Mouse (Mus musculus) myocyte (in vitro differentiated cells): ENCODE results near the gene Rab24. TPM values are rescaled to one million over a fixed set of nuclear protein-coding genes. Genes with fewer than 3 reads are reported as not detected.

Experiments
- H3K27me3 ChIP-seq: one replicate; pipeline ENCODE4 v1.6.1; 2011; ENCODE audit not compliant: control insufficient read depth, insufficient read depth, insufficient read length
- H3K36me3 ChIP-seq: one replicate; pipeline ENCODE4 v1.6.1; 2011; ENCODE audit not compliant: control insufficient read depth, insufficient read depth
- H3K4me2 ChIP-seq: one replicate; pipeline ENCODE4 v1.6.1; 2011; ENCODE audit warnings: low read depth, control low read depth
- H3K4me3 ChIP-seq: one replicate; pipeline ENCODE4 v1.5.1; 2011; ENCODE audit warnings: mild to moderate bottlenecking, control low read depth, moderate library complexity
- H3K79me2 ChIP-seq: one replicate; pipeline ENCODE4 v1.6.1; 2011; ENCODE audit not compliant: control insufficient read depth, insufficient read depth
- H3ac ChIP-seq: one replicate; pipeline ENCODE4 v1.6.1; 2011; ENCODE audit not compliant: control insufficient read depth, insufficient read length
- CEBPB ChIP-seq: IDR thresholded peaks from 2 replicates; pipeline ENCODE4 v1.6.1; 2011; ENCODE audit warnings: mild to moderate bottlenecking, moderate library complexity; ENCODE audit not compliant: poor library complexity, insufficient read depth, severe bottlenecking
- E2F4 ChIP-seq: IDR thresholded peaks from one replicate; pipeline ENCODE4 v1.6.1; 2011; ENCODE audit warnings: mild to moderate bottlenecking, control low read depth, moderate library complexity; ENCODE audit not compliant: insufficient read depth
- MAX ChIP-seq: IDR thresholded peaks from one replicate; pipeline ENCODE4 v1.6.1; 2011; ENCODE audit warnings: low read depth, mild to moderate bottlenecking, control low read depth
- MYOD1 ChIP-seq, 3 experiments: IDR thresholded peaks; one replicate each; pipeline ENCODE4 v1.6.1; 2011; ENCODE audit warnings: control low read depth in 2 of 3, low read depth in 2 of 3, mild to moderate bottlenecking in 2 of 3, moderate library complexity in 1 of 3; ENCODE audit not compliant: insufficient read length in 2 of 3, control insufficient read depth in 1 of 3
- MYOG ChIP-seq, 3 experiments: IDR thresholded peaks; one replicate each; pipeline ENCODE4 v1.6.1; 2011; ENCODE audit warnings: control low read depth in 2 of 3, low read depth in 2 of 3, mild to moderate bottlenecking in 2 of 3; ENCODE audit not compliant: insufficient read length in 2 of 3, control insufficient read depth in 1 of 3, insufficient read depth in 1 of 3
- POLR2A ChIP-seq: IDR thresholded peaks from one replicate; pipeline ENCODE4 v1.6.1; 2011; ENCODE audit warnings: low read depth, mild to moderate bottlenecking, control low read depth, moderate library complexity; ENCODE audit not compliant: insufficient read length
- POLR2AphosphoS2 ChIP-seq: IDR thresholded peaks from one replicate; pipeline ENCODE4 v1.6.1; 2011; ENCODE audit warnings: low read depth, control low read depth; ENCODE audit not compliant: insufficient read length
- REST ChIP-seq: IDR thresholded peaks from one replicate; pipeline ENCODE4 v1.6.1; 2011; ENCODE audit warnings: mild to moderate bottlenecking, control low read depth, moderate library complexity; ENCODE audit not compliant: insufficient read depth, insufficient read length
- SRF ChIP-seq: IDR thresholded peaks from one replicate; pipeline ENCODE4 v1.6.1; 2011; ENCODE audit warnings: low read depth; ENCODE audit not compliant: control insufficient read depth, insufficient read length
- TCF12 ChIP-seq: IDR thresholded peaks from one replicate; pipeline ENCODE4 v1.6.1; 2011; ENCODE audit warnings: mild to moderate bottlenecking, control low read depth; ENCODE audit not compliant: poor library complexity, insufficient read depth, severe bottlenecking
- TCF3 ChIP-seq: IDR thresholded peaks from one replicate; pipeline ENCODE4 v1.6.1; 2011; ENCODE audit warnings: low read depth, control low read depth; ENCODE audit not compliant: insufficient read length
- USF1 ChIP-seq: IDR thresholded peaks from one replicate; pipeline ENCODE4 v1.6.1; 2011; ENCODE audit warnings: low read depth, mild to moderate bottlenecking, control low read depth, moderate library complexity
- polyA plus RNA-seq: library from polyadenylated mRNA; unstranded; fragments of >200 nt; fragmentation: generic; extraction: Trizol; gene quantifications from one replicate; pipeline ENCODE4 v1.2.1, GENCODE M21; 2012; ENCODE audit warnings: missing spikeins

Rab24 gene
- polyA plus RNA-seq, 1 experiment, result 59.8 TPM

GRCm38 (mm10) chr13:55322130-55322825, 532 bp upstream of the Rab24 start:
- Histone ChIP-seq H3K27me3 (no peaks in the 10 kb centered on the region), H3K4me2 (peak overlapping the region; percentile 91), H3K36me3 (peaks cover 8% of the 10 kb centered on the region), H3ac (peak overlapping the region; percentile 86), H3K79me2 (peaks cover 44% of the 10 kb centered on the region), H3K4me3 (peak overlapping the region; percentile 91)
- TF ChIP-seq TCF3 (no peak), TCF12 (no peak), CEBPB (no peak), E2F4 (no peak), POLR2A (no peak), USF1 (no peak), MAX (no peak), SRF (no peak), REST (no peak), MYOD1 (IDR thresholded peaks at IDR 0.05; ENCODE audit: control insufficient read depth in 1 of 3, insufficient read length in 2 of 3, low read depth in 2 of 3) (no peak), POLR2AphosphoS2 (no peak), MYOG (IDR thresholded peaks at IDR 0.05; ENCODE audit: control insufficient read depth in 1 of 3, insufficient read depth in 1 of 3, insufficient read length in 2 of 3, low read depth in 2 of 3) (no peak)

- no peaks in the 10 kb centered on the region for H3K27me3 ChIP-seq
- peaks cover 21% of the 10 kb centered on the region for H3K36me3 ChIP-seq
- peaks cover 44% of the 10 kb centered on the region for H3K79me2 ChIP-seq
- H3K4me2 ChIP-seq, result peak within 1 kb of the TSS; percentile 91
- TF ChIP-seq REST (no peak), POLR2AphosphoS2 (peak; percentile 29), MYOD1 (IDR thresholded peaks at IDR 0.05; ENCODE audit: control insufficient read depth in 1 of 3, insufficient read length in 2 of 3, low read depth in 2 of 3) (peak in 1 of 3 experiments; percentile 15), TCF12 (no peak), E2F4 (no peak), USF1 (no peak), SRF (no peak), MAX (no peak), TCF3 (no peak), POLR2A (no peak), CEBPB (no peak)
- peak within 1 kb of the TSS; percentile 91 for H3K4me3 ChIP-seq
- peak within 1 kb of the TSS; percentile 86 for H3ac ChIP-seq
These were observed 1.7 kb downstream of the Rab24 start, which contains the start of gene Prelid1 for GRCm38 (mm10) chr13:55319931-55320533. Gene Prelid1, plus strand, starts transcription at chr13:55320500.

- Histone ChIP-seq H3K4me2 (no peak overlapping the region), H3K27me3 (no peaks in the 10 kb centered on the region), H3ac (no peak overlapping the region), H3K36me3 (peaks cover 31% of the 10 kb centered on the region), H3K4me3 (no peak overlapping the region), H3K79me2 (peaks cover 36% of the 10 kb centered on the region)
- TF ChIP-seq POLR2A, result no peak
- no peak for TF ChIP-seq MYOG (IDR thresholded peaks at IDR 0.05; ENCODE audit: control insufficient read depth in 1 of 3, insufficient read depth in 1 of 3, insufficient read length in 2 of 3, low read depth in 2 of 3)
- no peak for TF ChIP-seq REST
- TF ChIP-seq MYOD1 (IDR thresholded peaks at IDR 0.05; ENCODE audit: control insufficient read depth in 1 of 3, insufficient read length in 2 of 3, low read depth in 2 of 3), result no peak
- no peak for TF ChIP-seq TCF12
- no peak for TF ChIP-seq E2F4
- TF ChIP-seq MAX, result no peak
- no peak for TF ChIP-seq SRF
- no peak for TF ChIP-seq POLR2AphosphoS2
- TF ChIP-seq USF1, result no peak
- TF ChIP-seq TCF3, result no peak
- no peak for TF ChIP-seq CEBPB
These were observed 3.4 kb downstream of the Rab24 start for GRCm38 (mm10) chr13:55318351-55318750.

- no peak for TF ChIP-seq MYOD1 (IDR thresholded peaks at IDR 0.05; ENCODE audit: control insufficient read depth in 1 of 3, insufficient read length in 2 of 3, low read depth in 2 of 3)
- peak; percentile 46 for TF ChIP-seq POLR2AphosphoS2
- peaks cover 50% of the 10 kb centered on the region for H3K36me3 ChIP-seq
- H3ac ChIP-seq, result no peak overlapping the region
- H3K4me2 ChIP-seq, result no peak overlapping the region
- peaks cover 2% of the 10 kb centered on the region for H3K79me2 ChIP-seq
- H3K4me3 ChIP-seq, result no peak overlapping the region
- no peaks in the 10 kb centered on the region for H3K27me3 ChIP-seq
These were observed 6.8 kb downstream of the Rab24 start for GRCm38 (mm10) chr13:55314891-55315412.

- TF ChIP-seq SRF (no peak), POLR2AphosphoS2 (peak; percentile 30)
These were observed 8.7 kb downstream of the Rab24 start for GRCm38 (mm10) chr13:55313051-55313450.

More at GRCm38 (mm10) chr13:55313051-55313450, 8.7 kb downstream of the Rab24 start:
- H3K36me3 ChIP-seq, result peaks cover 54% of the 10 kb centered on the region
- no peaks in the 10 kb centered on the region for H3K79me2 ChIP-seq
- no peak overlapping the region for H3K4me3 ChIP-seq
- H3ac ChIP-seq, result no peak overlapping the region
- H3K4me2 ChIP-seq, result no peak overlapping the region
- no peaks in the 10 kb centered on the region for H3K27me3 ChIP-seq
